Mouse (Mus musculus) midbrain, embryonic 10.5 days (tissue): ENCODE results near the gene Fam213a. TPM values are rescaled to one million over a fixed set of nuclear protein-coding genes. Genes with fewer than 3 reads are reported as not detected.
A peak's percentile ranks its signal among the peaks of the same experiment; 100 is the strongest.
"Not testable (repeated sequence)": the region's sequence is repeated elsewhere in the genome, so short reads cannot be mapped to it uniquely, and the experiment has no call there.

ENCODE experiments used
- DNase-seq: peaks from one replicate; pipeline ENCODE4 v3.0.0-alpha.2; 2017; ENCODE audit warnings: low spot score
- H3K27ac ChIP-seq: fragments of 300-500 bp; sonication (generic); replicated peaks from 2 replicates; pipeline ENCODE4 v1.5.1; 2016; ENCODE audit warnings: mild to moderate bottlenecking
- H3K27me3 ChIP-seq: fragments of 300-500 bp; sonication (generic); 2 replicates; pipeline ENCODE4 v1.6.1; 2016; ENCODE audit warnings: low read depth, mild to moderate bottlenecking; ENCODE audit not compliant: poor library complexity, severe bottlenecking
- H3K36me3 ChIP-seq: fragments of 300-500 bp; sonication (generic); 2 replicates; pipeline ENCODE4 v1.6.1; 2016; ENCODE audit warnings: mild to moderate bottlenecking, moderate library complexity
- H3K4me1 ChIP-seq: fragments of 300-500 bp; sonication (generic); 2 replicates; pipeline ENCODE4 v1.6.1; 2016
- H3K4me3 ChIP-seq: fragments of 300-500 bp; sonication (generic); 2 replicates; pipeline ENCODE4 v1.5.1; 2016; ENCODE audit warnings: mild to moderate bottlenecking, moderate library complexity
- H3K9me3 ChIP-seq: fragments of 300-500 bp; sonication (generic); replicated peaks from 2 replicates; pipeline ENCODE4 v1.6.1; 2016; ENCODE audit warnings: mild to moderate bottlenecking
- WGBS: fragments of 180-500 bp; shearing (Covaris S2); methylation state at CpG from one replicate; pipeline ENCODE4 v1.1.7; 2016; 5-methylcytosine and 5-hydroxymethylcytosine counted together
- polyA plus RNA-seq: library from polyadenylated mRNA; unstranded; fragments of >200 nt; fragmentation: Nextera tagmentation; extraction: Ambion mirVana; gene quantifications from 2 replicates; pipeline ENCODE4 v1.2.1, GENCODE M21; 2016

Fam213a gene
- 45.4 and 46.5 TPM in 2 replicates for polyA plus RNA-seq

DNA sequence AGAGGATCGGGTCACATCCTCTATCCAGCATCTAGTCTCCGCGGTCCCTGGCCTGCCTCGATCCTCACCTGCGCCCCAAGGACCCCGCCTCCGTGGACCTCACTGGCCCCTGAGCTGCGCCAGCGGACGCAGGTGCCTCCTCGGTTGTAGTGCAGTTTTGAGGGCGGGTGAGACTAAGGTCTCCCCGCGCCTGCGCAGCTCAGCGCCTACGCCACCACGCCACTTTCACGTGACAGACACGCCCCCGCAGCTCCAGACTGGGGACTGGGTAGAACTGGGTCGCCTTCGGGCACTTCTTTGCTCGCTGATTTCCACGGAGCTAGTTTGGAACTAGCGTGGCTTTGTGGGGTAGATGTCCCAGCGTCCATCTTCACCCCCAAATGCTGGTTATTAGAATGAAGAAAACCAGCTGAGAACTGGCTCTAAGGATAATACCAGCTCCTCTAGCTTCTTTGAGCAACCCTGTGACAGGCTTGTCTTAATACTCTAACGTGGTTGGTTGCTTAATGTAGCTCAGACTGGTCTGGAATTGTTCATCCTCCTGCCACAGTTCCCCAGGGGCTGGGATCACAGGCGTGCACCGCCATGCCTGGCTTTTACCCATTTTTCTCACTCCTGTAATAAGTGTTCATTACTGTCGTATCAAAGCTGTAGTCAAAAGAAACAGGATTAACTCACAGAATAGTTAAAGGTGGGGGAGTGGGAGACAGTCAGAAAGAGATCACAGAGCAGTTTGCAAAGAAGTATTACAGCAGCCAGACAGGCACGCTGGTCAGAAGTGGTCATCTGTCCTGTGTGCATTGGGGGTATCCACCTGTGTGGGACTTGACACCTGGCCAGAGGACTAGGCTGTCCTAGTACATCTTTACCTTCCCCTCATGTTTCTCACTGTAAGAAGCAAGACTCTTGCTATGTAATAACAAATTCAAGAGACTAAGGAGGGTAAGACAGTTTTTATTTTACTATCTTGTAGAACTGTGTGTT lies at the start of gene Fam213a:
TSS of gene Fam213a (minus strand) at position 159 of the 984 bp plus-strand sequence.
- Histone ChIP-seq H3K4me1 (peaks cover 16% of the 10 kb centered on the region), H3K9me3 (no peaks in the 10 kb centered on the region), H3K4me3 (peak within 1 kb of the TSS; percentile 72), H3K36me3 (no peaks in the 10 kb centered on the region), H3K27ac (peak within 1 kb of the TSS; percentile 87), H3K27me3 (no peaks in the 10 kb centered on the region)
- WGBS, result 5% methylated on average over 32 of the region's 32 CpGs
- peak; percentile 88 for DNase-seq

DNA sequence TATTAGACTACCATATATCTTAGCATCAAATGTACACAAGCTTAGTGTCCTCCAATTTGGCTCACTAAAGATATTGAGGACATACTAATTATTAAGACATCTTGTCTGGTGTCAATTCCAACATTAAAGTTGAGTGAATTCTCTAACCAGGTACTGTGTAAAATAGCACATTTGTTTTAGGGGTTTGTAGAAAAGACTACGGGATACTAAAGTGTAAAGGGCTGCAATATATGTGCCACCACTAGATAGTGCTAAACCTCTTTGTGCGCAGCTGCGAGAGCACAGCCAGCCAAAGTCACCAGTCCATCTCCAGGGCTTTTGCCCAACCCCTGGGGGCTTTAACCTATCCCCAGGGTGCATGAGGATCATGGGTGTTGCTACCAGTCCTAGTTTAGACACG lies 39.6 kb upstream of the Fam213a start:
- H3K4me3 ChIP-seq, H3K36me3 ChIP-seq, H3K4me1 ChIP-seq, H3K27ac ChIP-seq, DNase-seq, H3K9me3 ChIP-seq, H3K27me3 ChIP-seq: not testable (repeated sequence)
- 87% methylated on average over 3 of the region's 4 CpGs for whole genome bisulfite sequencing

- Histone ChIP-seq H3K4me1 (no peaks in the 10 kb centered on the region), H3K4me3 (no peak overlapping the region), H3K27me3 (no peaks in the 10 kb centered on the region), H3K9me3 (peaks cover 7% of the 10 kb centered on the region; the same call in 1 of the 2 replicates), H3K36me3 (no peaks in the 10 kb centered on the region), H3K27ac (no peak overlapping the region)
- DNase-seq, result no peak
- 81% methylated on average over 5 of the region's 5 CpGs for WGBS
These were observed 38.9 kb upstream of the Fam213a start for GRCm38 (mm10) chr14:41052481-41052880.

DNA sequence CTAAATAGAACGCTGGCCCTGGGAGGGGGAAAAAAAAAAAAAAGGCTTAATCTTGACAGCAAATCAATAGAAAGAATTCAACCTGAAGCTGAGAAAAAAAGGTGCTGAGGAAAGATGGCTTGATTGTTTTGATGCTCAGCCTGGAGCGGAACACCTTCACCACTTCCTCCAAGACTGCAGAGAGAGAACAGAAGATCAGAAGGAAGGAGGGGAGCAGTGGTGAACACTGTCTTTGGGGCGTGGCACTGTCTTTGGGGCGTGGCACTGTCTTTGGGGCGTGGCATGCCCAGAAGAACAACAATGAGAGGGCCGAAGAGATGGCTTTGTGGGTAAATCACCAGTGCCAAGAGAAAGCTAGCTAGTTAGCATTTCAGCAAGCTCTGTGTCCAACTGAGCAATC lies 36.9 kb upstream of the Fam213a start:
- H3K27me3 ChIP-seq, result no peaks in the 10 kb centered on the region
- peaks cover 7% of the 10 kb centered on the region; the same call in 1 of the 2 replicates for H3K9me3 ChIP-seq
- H3K27ac ChIP-seq, result no peak overlapping the region
- H3K4me1 ChIP-seq, result no peaks in the 10 kb centered on the region
- DNase-seq, result no peak
- WGBS, result 76% methylated on average over 6 of the region's 6 CpGs
- H3K36me3 ChIP-seq, result no peaks in the 10 kb centered on the region
- H3K4me3 ChIP-seq, result no peak overlapping the region

DNA sequence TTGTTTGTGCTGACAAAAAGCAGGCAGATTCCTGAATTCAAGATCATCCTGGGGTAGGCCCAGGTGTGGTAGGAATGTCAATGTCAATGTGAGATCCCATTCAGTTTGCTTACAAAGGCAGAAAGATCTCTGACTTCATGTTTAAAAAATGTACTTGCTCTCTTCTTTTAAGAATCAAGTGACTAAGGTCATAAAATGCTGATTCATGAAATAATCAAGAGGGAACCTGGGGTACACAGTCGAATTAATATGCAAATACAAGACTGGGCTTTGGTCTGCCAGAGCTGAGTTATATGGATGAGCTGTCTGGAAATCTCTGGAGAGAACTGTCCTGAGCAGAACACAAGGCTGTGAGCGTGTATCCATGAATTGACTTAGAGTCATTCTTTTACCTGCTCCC lies 33.8 kb upstream of the Fam213a start:
- Histone ChIP-seq H3K4me1 (no peaks in the 10 kb centered on the region), H3K9me3 (no peaks in the 10 kb centered on the region), H3K36me3 (no peaks in the 10 kb centered on the region), H3K4me3 (no peak overlapping the region), H3K27ac (no peak overlapping the region), H3K27me3 (no peaks in the 10 kb centered on the region)
- DNase-seq, result no peak
- 85% methylated on average over 2 of the region's 2 CpGs for WGBS

GRCm38 (mm10) chr14:41035146-41035798 lies 21.7 kb upstream of the Fam213a start:
- WGBS, result 38% methylated on average over 6 of the region's 6 CpGs
- Histone ChIP-seq H3K27me3 (no peaks in the 10 kb centered on the region), H3K27ac (no peak overlapping the region), H3K36me3 (no peaks in the 10 kb centered on the region), H3K9me3 (no peaks in the 10 kb centered on the region), H3K4me3 (no peak overlapping the region), H3K4me1 (no peaks in the 10 kb centered on the region)
- peak; percentile 57 for DNase-seq

DNA sequence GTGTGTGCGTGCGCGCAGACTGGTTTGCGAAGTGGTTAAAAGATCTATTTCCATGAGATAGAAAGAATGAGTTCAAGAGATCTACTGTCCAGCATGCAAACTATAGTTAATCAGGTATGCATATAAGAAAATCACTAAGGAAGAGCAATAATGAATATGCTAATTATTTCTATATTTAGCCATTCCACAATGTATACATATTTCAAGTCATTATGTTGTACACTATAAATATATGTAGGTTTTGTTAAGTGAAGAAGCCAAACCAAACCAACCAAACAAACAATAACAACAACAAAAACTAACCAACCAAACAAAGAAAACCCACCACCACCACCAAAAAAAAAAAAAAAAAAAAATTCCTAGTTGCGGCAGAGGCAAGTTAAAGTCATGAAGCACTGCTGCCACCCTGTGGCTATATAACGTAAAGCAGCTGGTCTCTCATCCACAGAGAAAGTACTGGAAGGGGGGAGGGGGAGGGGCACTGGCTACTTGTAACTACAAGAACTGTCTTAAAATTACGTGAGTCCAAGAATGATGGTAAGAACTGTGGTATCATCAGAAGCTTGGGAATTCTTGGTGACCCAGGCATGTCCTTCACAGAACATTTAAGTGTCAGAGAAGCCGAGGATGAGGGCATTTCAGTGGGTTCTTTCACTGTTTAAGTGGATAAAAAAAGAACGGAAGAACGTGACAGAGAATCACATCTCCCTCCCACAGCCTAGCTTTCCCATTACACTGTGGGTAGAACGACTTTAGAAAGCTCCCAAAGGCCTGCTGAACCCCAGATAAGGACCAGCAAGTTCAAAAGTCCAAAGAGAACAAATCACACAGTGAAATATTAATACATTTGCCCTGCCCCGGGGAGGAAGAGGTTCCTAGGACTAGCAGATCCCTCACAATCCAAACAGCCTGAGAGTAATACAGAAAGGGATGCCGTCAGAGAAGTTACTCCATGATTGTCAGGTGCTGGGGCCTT lies 19.8 kb upstream of the Fam213a start:
- Histone ChIP-seq H3K9me3 (no peaks in the 10 kb centered on the region), H3K36me3 (no peaks in the 10 kb centered on the region), H3K4me1 (no peaks in the 10 kb centered on the region), H3K27ac (no peak overlapping the region), H3K27me3 (no peaks in the 10 kb centered on the region), H3K4me3 (no peak overlapping the region)
- 56% methylated on average over 13 of the region's 13 CpGs for WGBS
- DNase-seq, result peak; percentile 63

DNA sequence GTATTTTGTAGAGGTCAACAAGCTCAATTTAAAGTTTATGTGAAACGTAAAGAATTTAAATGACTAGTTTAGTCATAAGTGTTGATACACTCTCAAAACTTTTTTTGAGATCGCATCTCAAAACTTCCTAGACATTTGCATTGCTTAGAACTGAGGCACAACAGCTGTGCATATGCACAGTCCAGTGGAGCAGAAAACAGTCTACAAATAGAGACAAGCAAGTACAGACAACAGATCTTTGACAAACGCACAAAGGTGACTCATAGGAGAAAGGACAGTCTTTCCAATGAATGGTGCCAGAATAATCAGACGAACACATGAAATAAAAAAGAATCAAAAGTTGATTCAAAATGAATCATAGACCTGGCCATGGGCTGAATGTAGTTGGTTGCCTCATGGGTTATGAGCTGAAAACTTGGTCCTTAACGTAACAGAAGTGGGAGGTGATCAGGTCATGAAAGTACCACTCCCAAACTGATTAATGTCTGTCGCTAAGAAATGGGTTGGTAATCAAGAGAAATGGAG lies 17.5 kb upstream of the Fam213a start:
- H3K4me3 ChIP-seq, result no peak overlapping the region
- no peak overlapping the region for H3K27ac ChIP-seq
- DNase-seq, result no peak
- no peaks in the 10 kb centered on the region for H3K4me1 ChIP-seq
- H3K36me3 ChIP-seq, result no peaks in the 10 kb centered on the region
- WGBS, result 84% methylated on average over 6 of the region's 6 CpGs
- no peaks in the 10 kb centered on the region for H3K9me3 ChIP-seq
- H3K27me3 ChIP-seq, result no peaks in the 10 kb centered on the region

GRCm38 (mm10) chr14:41029303-41029702 lies 15.7 kb upstream of the Fam213a start:
- Histone ChIP-seq H3K9me3 (no peaks in the 10 kb centered on the region), H3K36me3 (no peaks in the 10 kb centered on the region), H3K4me3 (no peak overlapping the region), H3K4me1 (no peaks in the 10 kb centered on the region), H3K27me3 (no peaks in the 10 kb centered on the region), H3K27ac (no peak overlapping the region)
- DNase-seq, result no peak
- WGBS, result 80% methylated on average over 4 of the region's 4 CpGs

DNA sequence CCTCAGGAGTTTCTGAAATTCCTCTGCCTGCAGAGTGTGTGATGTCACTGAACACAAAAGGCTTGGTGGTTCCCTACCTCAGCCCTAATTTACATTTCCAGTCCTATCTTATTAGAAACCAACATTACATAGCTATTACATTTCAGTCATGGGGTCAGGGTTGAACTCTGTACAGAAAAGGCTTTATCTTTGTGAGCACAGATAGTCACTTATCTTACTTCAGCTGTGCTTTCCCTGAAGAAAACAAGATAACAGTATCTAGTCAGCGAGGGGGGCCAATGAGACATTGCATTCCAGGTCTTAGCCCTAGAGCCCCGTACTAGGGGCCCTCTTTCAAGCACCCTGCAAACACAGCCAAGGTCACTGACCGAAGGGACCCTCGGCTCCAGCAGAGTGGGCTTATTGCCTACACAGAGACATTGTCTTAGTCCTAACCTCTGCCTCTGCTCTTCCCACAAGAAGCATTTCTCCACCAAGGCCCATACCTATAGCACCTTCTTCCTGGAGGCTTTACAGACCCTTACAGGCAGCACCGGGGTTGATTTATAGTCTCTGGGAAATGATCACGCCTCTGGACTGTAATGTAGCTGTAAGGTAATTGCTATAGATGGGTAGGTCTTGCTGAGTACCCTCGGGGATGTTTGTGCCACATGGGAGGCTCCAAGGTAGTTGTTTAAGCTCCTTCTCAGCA lies 12.2 kb upstream of the Fam213a start:
- no peaks in the 10 kb centered on the region for H3K4me1 ChIP-seq
- 82% methylated on average over 7 of the region's 7 CpGs for WGBS
- H3K36me3 ChIP-seq, result no peaks in the 10 kb centered on the region
- no peak overlapping the region for H3K27ac ChIP-seq
- DNase-seq, result no peak
- no peaks in the 10 kb centered on the region for H3K27me3 ChIP-seq
- H3K9me3 ChIP-seq, result no peaks in the 10 kb centered on the region
- no peak overlapping the region for H3K4me3 ChIP-seq

GRCm38 (mm10) chr14:41025087-41025486 lies 11.5 kb upstream of the Fam213a start:
- H3K27ac ChIP-seq, result no peak overlapping the region

More at GRCm38 (mm10) chr14:41025087-41025486, 11.5 kb upstream of the Fam213a start:
- no peak for DNase-seq
- no peaks in the 10 kb centered on the region for H3K36me3 ChIP-seq
- H3K27me3 ChIP-seq, result no peaks in the 10 kb centered on the region
- no peak overlapping the region for H3K4me3 ChIP-seq
- H3K4me1 ChIP-seq, result no peaks in the 10 kb centered on the region
- H3K9me3 ChIP-seq, result no peaks in the 10 kb centered on the region
- 92% methylated on average over 2 of the region's 2 CpGs for WGBS
